In the genomic region with DNA sequence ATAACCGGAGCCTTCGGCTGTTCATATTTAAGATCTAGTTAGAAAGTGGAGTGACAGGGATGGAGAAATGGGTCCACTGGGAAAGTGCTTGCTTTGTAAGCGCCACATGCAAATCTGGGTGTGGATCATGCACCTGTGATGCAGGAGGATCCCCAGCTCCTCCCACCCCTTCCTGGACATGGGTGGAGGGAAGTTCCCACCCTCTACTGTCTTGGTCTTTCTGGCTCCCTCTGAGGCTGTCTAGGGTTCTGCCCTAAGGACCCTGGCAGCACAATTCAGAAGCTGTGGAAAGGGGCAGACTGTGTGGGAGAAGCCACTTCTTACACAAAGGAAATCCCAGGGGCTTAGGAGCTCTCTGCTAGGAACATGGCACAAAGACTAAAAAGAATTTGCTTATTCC, we compare ENCODE assay signal across 17 mouse cellular contexts. TPM values are rescaled to one million over a fixed set of nuclear protein-coding genes. Genes with fewer than 3 reads are reported as not detected.
DNase-seq lines count a peak whose midpoint lies in the region; ATAC-seq and TF ChIP-seq lines count a peak whose summit lies in the region.
"Had no signal": no experiment of that assay in that cellular context is flagged by ENCODE, and none has a peak within 500 bp of the region (broad histone marks: within the 10 kb centered on the region; RNA-seq: fewer than 3 reads in every experiment).

No protein-coding gene starts in this region.

- H3K4me3 ChIP-seq in forebrain, embryonic 10.5 days: no peak overlapping the region
- H3K4me3 ChIP-seq in forebrain, embryonic 12.5 days (replicated peaks): no peak overlapping the region
- H3K4me3 ChIP-seq in midbrain, embryonic 14.5 days (replicated peaks; ENCODE audit: low read depth, low read length): no peak overlapping the region
- H3K4me3 ChIP-seq in midbrain, postnatal 0 days (ENCODE audit: low read depth, low read length): no peak overlapping the region
- H3K4me3 ChIP-seq in E14TG2a.4 (replicated peaks; ENCODE audit: low read length): peak overlapping the region; percentile 21; the same call in 1 of the 2 replicates
- H3K4me3 ChIP-seq in midbrain, embryonic 15.5 days: no peak overlapping the region
- H3K4me3 ChIP-seq: embryonic facial prominence, embryonic 15.5 days; left cerebral cortex, adult 2 months; limb, embryonic 15.5 days; lung, embryonic 15.5 days had no signal

- H3K4me1 ChIP-seq in forebrain, embryonic 10.5 days: 0 out of 2 replicates have a peak, but pooled peaks cover 2% of the 10 kb centered on the region
- H3K4me1 ChIP-seq in forebrain, embryonic 12.5 days: peaks cover 6% of the 10 kb centered on the region; the same call in 1 of the 2 replicates
- no peaks in the 10 kb centered on the region for H3K4me1 ChIP-seq in midbrain, embryonic 14.5 days (ENCODE audit: control insufficient read depth, insufficient read depth, low read length)
- H3K4me1 ChIP-seq in midbrain, postnatal 0 days (ENCODE audit: insufficient read depth, low read length): 0 out of 2 replicates have a peak, but pooled peaks cover 6% of the 10 kb centered on the region
- peaks cover 58% of the 10 kb centered on the region for H3K4me1 ChIP-seq in E14TG2a.4 (replicated peaks; ENCODE audit: low read depth, low read length)
- peaks cover 9% of the 10 kb centered on the region; the same call in 1 of the 2 replicates for H3K4me1 ChIP-seq in midbrain, embryonic 15.5 days
- H3K4me1 ChIP-seq: embryonic facial prominence, embryonic 15.5 days; limb, embryonic 15.5 days had no signal

- 91% methylated on average over 3 of the region's 3 CpGs for WGBS in forebrain, embryonic 10.5 days
- 95% methylated on average over 3 of the region's 3 CpGs for WGBS in forebrain, embryonic 12.5 days
- WGBS in midbrain, embryonic 14.5 days: 93% methylated on average over 3 of the region's 3 CpGs
- 93% methylated on average over 3 of the region's 3 CpGs for WGBS in midbrain, postnatal 0 days
- WGBS in midbrain, embryonic 15.5 days: 81% methylated on average over 3 of the region's 3 CpGs

- H3K27ac ChIP-seq in forebrain, embryonic 10.5 days: peak overlapping the region; percentile 40; the same call in 1 of the 2 replicates
- no peak overlapping the region for H3K27ac ChIP-seq in forebrain, embryonic 12.5 days
- peak overlapping the region; percentile 15; the same call in 1 of the 2 replicates for H3K27ac ChIP-seq in midbrain, embryonic 14.5 days (replicated peaks; ENCODE audit: low read depth, low read length)
- no peak overlapping the region for H3K27ac ChIP-seq in midbrain, postnatal 0 days (ENCODE audit: low read depth, low read length)
- 0 out of 2 replicates have a peak overlapping the region, but pooled peaks have one; percentile 36 for H3K27ac ChIP-seq in midbrain, embryonic 15.5 days
- H3K27ac ChIP-seq: embryonic facial prominence, embryonic 15.5 days; left cerebral cortex, adult 2 months; limb, embryonic 15.5 days; lung, embryonic 15.5 days had no signal

- no peak for TF ChIP-seq CTCF in midbrain, postnatal 0 days (IDR thresholded peaks at IDR 0.05)
- TF ChIP-seq CTCF in E14TG2a.4 (conservative IDR thresholded peaks at IDR 0.05; ENCODE audit: low read length): no peak

- H3K4me2 ChIP-seq in forebrain, embryonic 12.5 days: no peak overlapping the region
- H3K4me2 ChIP-seq in midbrain, embryonic 14.5 days (ENCODE audit: low read length): no peak overlapping the region
- H3K4me2 ChIP-seq in midbrain, postnatal 0 days (ENCODE audit: low read depth, low read length, poor library complexity, severe bottlenecking): no peak overlapping the region
- no peak overlapping the region for H3K4me2 ChIP-seq in midbrain, embryonic 15.5 days
- H3K4me2 ChIP-seq: embryonic facial prominence, embryonic 15.5 days; limb, embryonic 15.5 days; lung, embryonic 15.5 days had no signal

- no peak overlapping the region for H3K9ac ChIP-seq in forebrain, embryonic 12.5 days
- H3K9ac ChIP-seq in midbrain, embryonic 14.5 days (replicated peaks; ENCODE audit: low read length): no peak overlapping the region
- H3K9ac ChIP-seq in midbrain, postnatal 0 days (replicated peaks; ENCODE audit: low read length, poor library complexity, severe bottlenecking): no peak overlapping the region
- no peak overlapping the region for H3K9ac ChIP-seq in midbrain, embryonic 15.5 days
- H3K9ac ChIP-seq: embryonic facial prominence, embryonic 15.5 days; forebrain, postnatal 0 days; limb, embryonic 15.5 days; lung, embryonic 15.5 days had no signal

- H3K27me3 ChIP-seq in forebrain, embryonic 10.5 days (ENCODE audit: poor library complexity, severe bottlenecking): no peaks in the 10 kb centered on the region
- H3K27me3 ChIP-seq in forebrain, embryonic 12.5 days: no peaks in the 10 kb centered on the region
- H3K27me3 ChIP-seq in midbrain, embryonic 14.5 days (ENCODE audit: control insufficient read depth, insufficient read depth, low read length): no peaks in the 10 kb centered on the region
- no peaks in the 10 kb centered on the region for H3K27me3 ChIP-seq in midbrain, postnatal 0 days (ENCODE audit: insufficient read depth, low read length)
- no peaks in the 10 kb centered on the region for H3K27me3 ChIP-seq in E14TG2a.4 (ENCODE audit: insufficient read depth, low read length)
- no peaks in the 10 kb centered on the region for H3K27me3 ChIP-seq in midbrain, embryonic 15.5 days (replicated peaks)
- H3K27me3 ChIP-seq: embryonic facial prominence, embryonic 15.5 days; limb, embryonic 15.5 days; lung, embryonic 15.5 days had no signal

- H3K9me3 ChIP-seq in forebrain, embryonic 10.5 days: peaks cover 11% of the 10 kb centered on the region
- 0 out of 2 replicates have a peak, but pooled peaks cover 3% of the 10 kb centered on the region for H3K9me3 ChIP-seq in forebrain, embryonic 12.5 days
- H3K9me3 ChIP-seq in midbrain, embryonic 14.5 days (ENCODE audit: control insufficient read depth, low read length): no peaks in the 10 kb centered on the region
- H3K9me3 ChIP-seq in midbrain, postnatal 0 days (ENCODE audit: low read length): 0 out of 2 replicates have a peak, but pooled peaks cover 4% of the 10 kb centered on the region
- H3K9me3 ChIP-seq in E14TG2a.4 (ENCODE audit: low read length): peaks cover 9% of the 10 kb centered on the region
- H3K9me3 ChIP-seq in midbrain, embryonic 15.5 days: no peaks in the 10 kb centered on the region
- H3K9me3 ChIP-seq: embryonic facial prominence, embryonic 15.5 days; lung, embryonic 15.5 days had no signal

- ATAC-seq in forebrain, embryonic 12.5 days (ENCODE audit: low FRiP score): no peak
- ATAC-seq in midbrain, embryonic 14.5 days (ENCODE audit: low FRiP score, low TSS enrichment): no peak
- ATAC-seq in midbrain, postnatal 0 days (ENCODE audit: low FRiP score): no peak
- ATAC-seq in midbrain, embryonic 15.5 days (replicated peaks): peak; percentile 53; the same call in 1 of the 2 replicates
- ATAC-seq: forebrain, postnatal 0 days had no signal

- peaks cover 31% of the 10 kb centered on the region for H3K36me3 ChIP-seq in forebrain, embryonic 10.5 days (replicated peaks)
- H3K36me3 ChIP-seq in forebrain, embryonic 12.5 days (replicated peaks): peaks cover 13% of the 10 kb centered on the region
- H3K36me3 ChIP-seq in midbrain, embryonic 14.5 days (ENCODE audit: control insufficient read depth, insufficient read depth, low read length): peaks cover 9% of the 10 kb centered on the region; the same call in 1 of the 2 replicates
- H3K36me3 ChIP-seq in midbrain, postnatal 0 days (ENCODE audit: insufficient read depth, low read length): peaks cover 12% of the 10 kb centered on the region
- peaks cover 29% of the 10 kb centered on the region for H3K36me3 ChIP-seq in E14TG2a.4 (ENCODE audit: insufficient read depth, low read length)
- 0 out of 2 replicates have a peak, but pooled peaks cover 5% of the 10 kb centered on the region for H3K36me3 ChIP-seq in midbrain, embryonic 15.5 days (replicated peaks)
- H3K36me3 ChIP-seq: lung, embryonic 15.5 days had no signal

- no peak for DNase-seq in forebrain, embryonic 10.5 days (ENCODE audit: extremely low spot score, low spot score)
- DNase-seq in midbrain, embryonic 14.5 days: no peak
- DNase-seq in midbrain, postnatal 0 days (ENCODE audit: low spot score): no peak
- no peak for DNase-seq in left cerebral cortex, adult 18-20 months (ENCODE audit: low spot score in 2 of 2)
- DNase-seq in left cerebral cortex, adult 11 months (ENCODE audit: low spot score): no peak
- DNase-seq: adrenal gland, adult 8-10 months; forebrain, postnatal 0 days; kidney, adult 18-20 months; kidney, postnatal 4 days; right cerebral cortex, postnatal 14 days had no signal

RNA-seq across cellular contexts. Expression of gene Gpr18, which starts 16.0 kb away (rescaled TPM):
- 0.23 and 0.55 TPM in 2 replicates for polyA plus RNA-seq in forebrain, embryonic 10.5 days (2016; fragmentation: Nextera tagmentation; extraction: Ambion mirVana)
- polyA plus RNA-seq in forebrain, embryonic 12.5 days (2016; fragmentation: Nextera tagmentation; extraction: Ambion mirVana): 0.20 and 0.35 TPM in 2 replicates
- polyA plus RNA-seq in midbrain, embryonic 14.5 days (2014; fragmentation: Nextera tagmentation; extraction: Ambion mirVana): not detected in 2 replicates
- not detected in 2 replicates for total RNA-seq in midbrain, postnatal 0 days (2014; rRNA removed)
- polyA plus RNA-seq in midbrain, postnatal 0 days (2015; fragmentation: Nextera tagmentation; extraction: Ambion mirVana): 0.10 and 0.11 TPM in 2 replicates
- polyA plus RNA-seq in midbrain, embryonic 15.5 days (2015; fragmentation: Nextera tagmentation; extraction: Ambion mirVana): 0.18 TPM in 1 of 2 replicates, not detected in the other
- total RNA-seq in left cerebral cortex, adult 18-20 months (2021): not detected
- total RNA-seq: forebrain, postnatal 0 days; left cerebral cortex, adult 2 months had no signal
- polyA plus RNA-seq: forebrain, postnatal 0 days had no signal

RNA-seq across cellular contexts. Expression of gene Gpr183, which starts 33.4 kb away (rescaled TPM):
- polyA plus RNA-seq in forebrain, embryonic 10.5 days (2016; fragmentation: Nextera tagmentation; extraction: Ambion mirVana): 1.9 and 2.5 TPM in 2 replicates
- polyA plus RNA-seq in forebrain, embryonic 12.5 days (2016; fragmentation: Nextera tagmentation; extraction: Ambion mirVana): 1.4 and 1.8 TPM in 2 replicates
- polyA plus RNA-seq in midbrain, embryonic 14.5 days (2014; fragmentation: Nextera tagmentation; extraction: Ambion mirVana): 0.67 and 0.72 TPM in 2 replicates
- 0.52 and 1.3 TPM in 2 replicates for total RNA-seq in midbrain, postnatal 0 days (2014; rRNA removed)
- polyA plus RNA-seq in midbrain, postnatal 0 days (2015; fragmentation: Nextera tagmentation; extraction: Ambion mirVana): 0.49 and 0.64 TPM in 2 replicates
- polyA plus RNA-seq in midbrain, embryonic 15.5 days (2015; fragmentation: Nextera tagmentation; extraction: Ambion mirVana): 1.0 and 1.1 TPM in 2 replicates
- 1 to 10 TPM in 1 of 2 experiments, under 1 TPM in 1; 0.68 to 1.0 TPM for total RNA-seq in left cerebral cortex, adult 18-20 months (2021)

RNA-seq across cellular contexts. Expression of gene Ubac2, which starts 53.2 kb away (rescaled TPM):
- polyA plus RNA-seq in forebrain, embryonic 10.5 days (2016; fragmentation: Nextera tagmentation; extraction: Ambion mirVana): 80.7 and 83.1 TPM in 2 replicates
- 67.0 and 67.4 TPM in 2 replicates for polyA plus RNA-seq in forebrain, embryonic 12.5 days (2016; fragmentation: Nextera tagmentation; extraction: Ambion mirVana)
- 37.4 and 52.4 TPM in 2 replicates for polyA plus RNA-seq in midbrain, embryonic 14.5 days (2014; fragmentation: Nextera tagmentation; extraction: Ambion mirVana)
- 39.8 and 43.6 TPM in 2 replicates for total RNA-seq in midbrain, postnatal 0 days (2014; rRNA removed)
- 50.9 and 51.7 TPM in 2 replicates for polyA plus RNA-seq in midbrain, postnatal 0 days (2015; fragmentation: Nextera tagmentation; extraction: Ambion mirVana)
- polyA plus RNA-seq in midbrain, embryonic 15.5 days (2015; fragmentation: Nextera tagmentation; extraction: Ambion mirVana): 45.9 and 47.2 TPM in 2 replicates
- total RNA-seq in left cerebral cortex, adult 18-20 months (2021): 10 to 100 TPM; 34.2 to 36.0 TPM

Comparison
In these comparisons a context has a peak if more than half of its experiments do, and no peak if none do; other contexts are left out.
1. H3K27ac ChIP-seq: peak in forebrain, embryonic 10.5 days (single experiment), midbrain, embryonic 14.5 days (single experiment) and midbrain, embryonic 15.5 days (single experiment); none in forebrain, embryonic 12.5 days (single experiment) and midbrain, postnatal 0 days (single experiment).